Mouse (Mus musculus) limb, embryonic 14.5 days (tissue): ENCODE measurements around the gene Ssr2. TPM values are rescaled to one million over a fixed set of nuclear protein-coding genes. Genes with fewer than 3 reads are reported as not detected.

Experiments used
- ATAC-seq: fragments of 200-750 bp; cut with Nextera tagmentation; 2 replicates; pipeline ENCODE4 v1.8.0; 2017; ENCODE audit warnings: low read depth, moderate number of reproducible peaks, moderate TSS enrichment; ENCODE audit not compliant: low FRiP score
- DNase-seq: peaks from one replicate; pipeline ENCODE4 v3.0.0-alpha.2; 2015; ENCODE audit warnings: low spot score
- H3K27ac ChIP-seq: fragments of 300-500 bp; sonication (generic); replicated peaks from 2 replicates; pipeline ENCODE4 v1.5.1; 2014; ENCODE audit warnings: low read depth, mild to moderate bottlenecking, low read length, moderate library complexity, mixed read lengths
- H3K27me3 ChIP-seq: fragments of 300-500 bp; sonication (generic); 2 replicates; pipeline ENCODE4 v1.6.1; 2014; ENCODE audit warnings: low read length, mixed read lengths; ENCODE audit not compliant: control insufficient read depth, insufficient read depth
- H3K36me3 ChIP-seq: fragments of 300-500 bp; sonication (generic); 2 replicates; pipeline ENCODE4 v1.6.1; 2014; ENCODE audit warnings: mild to moderate bottlenecking, low read length, moderate library complexity, mixed read lengths; ENCODE audit not compliant: control insufficient read depth, insufficient read depth
- H3K4me1 ChIP-seq: fragments of 300-500 bp; sonication (generic); 2 replicates; pipeline ENCODE4 v1.6.1; 2014; ENCODE audit warnings: antibody characterized with exemption, low read length, mixed read lengths; ENCODE audit not compliant: control insufficient read depth, insufficient read depth
- H3K4me2 ChIP-seq: fragments of 300-500 bp; sonication (generic); replicated peaks from 2 replicates; pipeline ENCODE4 v1.6.1; 2014; ENCODE audit warnings: low read depth, mild to moderate bottlenecking, low read length, moderate library complexity; ENCODE audit not compliant: severe bottlenecking
- H3K4me3 ChIP-seq: fragments of 300-500 bp; sonication (generic); replicated peaks from 2 replicates; pipeline ENCODE4 v1.5.1; 2014; ENCODE audit warnings: low read length
- H3K9ac ChIP-seq: fragments of 300-500 bp; sonication (generic); 2 replicates; pipeline ENCODE4 v1.6.1; 2014; ENCODE audit warnings: mild to moderate bottlenecking, low read depth, low read length, moderate library complexity; ENCODE audit not compliant: severe bottlenecking
- H3K9me3 ChIP-seq: fragments of 300-500 bp; sonication (generic); 2 replicates; pipeline ENCODE4 v1.6.1; 2016; ENCODE audit warnings: low read length; ENCODE audit not compliant: control insufficient read depth
- POLR2A ChIP-seq: fragments of 200-500 bp; IDR thresholded peaks from 2 replicates; pipeline ENCODE4 v1.8.0; 2012; ENCODE audit warnings: inconsistent platforms, mild to moderate bottlenecking, moderate library complexity, borderline replicate concordance; ENCODE audit not compliant: insufficient read depth, insufficient read length; ENCODE audit errors: extremely low read depth
- WGBS: fragments of 180-500 bp; shearing (Covaris S2); extraction: QIAGEN DNeasy Blood & Tissue Kit; methylation state at CpG from one replicate; pipeline ENCODE4 v1.1.7; 2014; 5-methylcytosine and 5-hydroxymethylcytosine counted together
- polyA plus RNA-seq, 2 experiments: library from polyadenylated mRNA; depleted of rRNA in 1 of 2; stranded (reverse) in 1 of 2; unstranded in 1 of 2; fragments of >200 nt; fragmentation: Nextera tagmentation in 1 of 2; extraction: Ambion mirVana in 1 of 2; gene quantifications; 2 replicates each; pipeline versions ENCODE4 v1.2.1 to v1.2.3; 2012 to 2014

Gene Ssr2
- polyA plus RNA-seq, 2 experiments = 325 to 422 TPM

DNA sequence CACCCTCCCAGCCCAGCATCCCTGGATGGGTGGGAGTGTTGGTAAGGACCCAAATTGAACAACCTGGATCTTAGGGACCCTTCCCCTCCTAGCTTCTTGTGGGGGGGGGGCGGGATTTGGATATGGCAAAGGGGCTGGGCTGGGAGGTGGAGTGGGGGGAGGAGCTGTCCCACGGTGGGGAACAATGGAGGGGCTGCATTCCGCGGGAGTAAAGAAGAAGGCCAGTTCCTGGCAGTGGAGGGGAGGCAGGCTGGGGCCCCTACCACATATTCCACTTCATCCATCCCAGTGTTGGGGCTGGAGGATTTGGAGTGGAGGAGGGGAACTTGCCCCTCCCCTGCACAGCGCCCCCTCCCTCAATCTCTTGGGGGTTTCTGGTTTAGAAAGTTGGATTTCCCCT is 42.0 kb upstream of the Ssr2 start:
- Histone ChIP-seq H3K4me2 (peak overlapping the region; percentile 62), H3K27me3 (no peaks in the 10 kb centered on the region), H3K27ac (peak overlapping the region; percentile 98), H3K4me1 (peaks cover 57% of the 10 kb centered on the region), H3K4me3 (peak overlapping the region; percentile 96), H3K9ac (peak overlapping the region; percentile 99), H3K36me3 (peaks cover 41% of the 10 kb centered on the region), H3K9me3 (no peaks in the 10 kb centered on the region)
- DNase-seq = no peak
- WGBS = 0% methylated on average over 4 of the region's 5 CpGs
- no peak for TF ChIP-seq POLR2A
- no peak; the same call in 1 of the 2 replicates for ATAC-seq

DNA sequence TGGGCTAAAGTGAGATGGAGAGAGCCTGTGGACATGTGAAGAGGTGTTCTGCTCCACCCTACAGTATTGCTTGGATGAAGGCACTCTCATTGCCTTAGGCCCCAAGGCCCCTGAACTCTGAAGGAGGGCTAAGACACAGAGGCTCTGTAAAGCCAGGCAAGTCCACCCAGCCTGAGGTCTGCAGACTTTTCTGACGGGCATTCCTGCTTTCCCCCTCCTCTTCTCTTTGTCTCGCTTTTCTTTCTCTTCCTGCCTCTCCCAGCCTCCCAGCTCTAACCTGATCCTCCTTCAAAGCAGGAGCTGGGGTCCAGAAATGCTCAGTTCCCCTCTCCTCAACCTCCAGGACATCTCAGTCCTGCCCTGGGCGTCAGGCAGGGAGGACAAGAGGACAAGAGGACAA is 40.7 kb upstream of the Ssr2 start:
- Histone ChIP-seq H3K9me3 (no peaks in the 10 kb centered on the region), H3K4me2 (peak overlapping the region; percentile 62), H3K36me3 (peaks cover 50% of the 10 kb centered on the region), H3K4me1 (peaks cover 46% of the 10 kb centered on the region), H3K27me3 (no peaks in the 10 kb centered on the region), H3K27ac (peak overlapping the region; percentile 34; the same call in 1 of the 2 replicates), H3K9ac (peak overlapping the region; percentile 99), H3K4me3 (peak overlapping the region; percentile 96)
- ATAC-seq = no peak
- no peak for TF ChIP-seq POLR2A
- no peak for DNase-seq
- WGBS = 18% methylated on average over 3 of the region's 3 CpGs

DNA sequence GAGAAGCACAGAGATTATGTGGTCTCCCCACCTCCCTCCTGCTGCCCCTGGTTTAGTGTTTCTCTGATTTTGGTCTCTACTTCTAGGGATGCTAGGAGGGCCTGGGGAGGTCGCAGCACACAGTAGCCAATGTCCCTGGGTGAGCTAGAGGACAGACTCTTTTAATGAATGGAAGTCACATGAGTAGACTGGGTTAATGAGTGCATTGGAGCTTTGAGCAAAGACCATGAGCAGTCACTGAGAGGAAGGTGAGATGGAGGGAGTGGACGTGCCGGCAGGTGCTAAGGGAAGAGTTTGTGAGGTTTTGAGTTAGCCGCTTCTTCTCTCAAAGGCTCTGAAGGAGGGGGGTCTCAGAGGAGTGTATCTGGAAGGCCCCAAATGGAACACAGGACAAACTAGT is 40.1 kb upstream of the Ssr2 start:
- no peak for TF ChIP-seq POLR2A

DNA sequence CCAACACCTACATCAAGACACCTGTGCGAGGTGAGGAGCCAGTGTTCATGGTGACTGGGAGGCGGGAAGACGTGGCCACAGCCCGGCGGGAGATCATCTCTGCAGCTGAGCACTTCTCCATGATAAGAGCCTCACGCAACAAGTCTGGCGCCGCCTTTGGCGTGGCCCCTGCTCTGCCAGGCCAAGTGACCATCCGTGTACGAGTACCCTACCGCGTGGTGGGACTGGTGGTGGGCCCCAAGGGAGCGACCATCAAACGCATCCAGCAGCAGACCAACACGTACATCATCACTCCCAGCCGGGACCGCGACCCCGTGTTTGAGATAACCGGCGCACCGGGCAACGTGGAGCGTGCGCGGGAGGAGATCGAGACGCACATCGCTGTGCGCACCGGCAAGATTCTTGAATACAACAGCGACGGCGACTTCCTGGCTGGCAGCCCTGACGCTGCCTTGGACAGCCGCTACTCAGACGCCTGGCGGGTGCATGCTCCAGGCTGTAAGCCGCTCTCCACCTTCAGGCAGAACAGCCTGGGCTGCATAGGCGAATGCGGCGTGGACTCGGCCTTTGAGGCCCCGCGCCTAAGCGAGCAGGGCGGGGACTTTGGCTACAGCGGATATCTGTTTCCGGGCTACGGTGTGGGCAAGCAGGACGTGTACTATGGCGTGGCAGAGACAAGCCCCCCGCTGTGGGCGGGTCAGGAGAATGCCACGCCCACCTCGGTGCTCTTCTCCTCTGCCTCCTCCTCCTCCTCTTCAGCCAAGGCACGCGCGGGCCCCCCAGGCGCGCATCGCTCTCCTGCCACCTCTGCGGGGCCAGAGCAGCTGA is 39.4 kb upstream of the Ssr2 start:
- peak overlapping the region; percentile 96 for H3K4me3 ChIP-seq
- H3K36me3 ChIP-seq = peaks cover 63% of the 10 kb centered on the region
- H3K4me1 ChIP-seq = peaks cover 42% of the 10 kb centered on the region
- no peaks in the 10 kb centered on the region for H3K27me3 ChIP-seq
- peak overlapping the region; percentile 62 for H3K4me2 ChIP-seq
- TF ChIP-seq POLR2A = no peak
- peak; percentile 72 for DNase-seq
- no peak for ATAC-seq
- H3K9ac ChIP-seq = peak overlapping the region; percentile 50
- peak overlapping the region; percentile 10; the same call in 1 of the 2 replicates for H3K27ac ChIP-seq
- WGBS = 9% methylated on average over 63 of the region's 64 CpGs
- H3K9me3 ChIP-seq = no peaks in the 10 kb centered on the region

More for the DNA sequence above, 40.1 kb upstream of the Ssr2 start:
- no peak for DNase-seq
- H3K4me3 ChIP-seq = peak overlapping the region; percentile 96
- peaks cover 55% of the 10 kb centered on the region for H3K36me3 ChIP-seq
- H3K4me1 ChIP-seq = peaks cover 42% of the 10 kb centered on the region
- H3K9me3 ChIP-seq = no peaks in the 10 kb centered on the region
- no peak for ATAC-seq
- H3K9ac ChIP-seq = peak overlapping the region; percentile 99; the same call in 1 of the 2 replicates
- H3K27me3 ChIP-seq = no peaks in the 10 kb centered on the region
- whole genome bisulfite sequencing = 39% methylated on average over 4 of the region's 4 CpGs
- 0 out of 2 replicates have a peak overlapping the region, but pooled peaks have one; percentile 34 for H3K27ac ChIP-seq
- peak overlapping the region; percentile 62 for H3K4me2 ChIP-seq

DNA sequence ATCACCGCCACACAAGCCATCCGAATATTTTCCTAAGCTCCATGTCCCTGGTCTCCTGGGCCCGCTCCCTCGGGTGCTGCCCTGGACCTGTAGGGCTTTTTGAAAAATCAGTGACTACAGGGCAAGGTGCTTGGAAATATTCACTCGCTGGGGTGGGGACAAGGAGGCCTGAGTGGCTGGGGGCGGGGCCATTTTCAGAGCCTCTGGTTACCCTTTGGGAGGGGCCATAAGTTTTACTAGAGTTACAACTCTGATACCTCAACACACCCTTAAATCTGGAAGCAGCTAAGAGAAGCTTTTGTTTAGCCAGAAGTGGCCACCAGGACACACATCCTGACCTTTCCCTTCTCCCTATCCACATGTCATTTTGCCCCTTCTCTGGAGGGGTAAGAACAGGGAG is 38.5 kb upstream of the Ssr2 start:
- Histone ChIP-seq H3K4me2 (peak overlapping the region; percentile 62), H3K27ac (no peak overlapping the region), H3K27me3 (no peaks in the 10 kb centered on the region), H3K36me3 (peaks cover 65% of the 10 kb centered on the region), H3K9ac (no peak overlapping the region), H3K4me3 (peak overlapping the region; percentile 96), H3K4me1 (peaks cover 42% of the 10 kb centered on the region), H3K9me3 (no peaks in the 10 kb centered on the region)
- whole genome bisulfite sequencing = 60% methylated on average over 6 of the region's 6 CpGs
- DNase-seq = no peak
- ATAC-seq = no peak
- no peak for TF ChIP-seq POLR2A
